Mouse (Mus musculus) liver, postnatal 0 days (tissue): ENCODE measurements around the gene Pla2g4f. TPM values are rescaled to one million over a fixed set of nuclear protein-coding genes. Genes with fewer than 3 reads are reported as not detected.
A peak's percentile ranks its signal among the peaks of the same experiment; 100 is the strongest.

Experiments
- ATAC-seq: fragments of 200-750 bp; cut with Nextera tagmentation; 2 replicates; pipeline ENCODE4 v1.8.0; 2017; ENCODE audit warnings: mild to moderate bottlenecking, moderate library complexity
- DNase-seq: peaks from one replicate; pipeline ENCODE4 v3.0.0-alpha.2; 2016
- H3K27ac ChIP-seq: fragments of 300-500 bp; sonication (generic); 2 replicates; pipeline ENCODE4 v1.5.1; 2014; ENCODE audit warnings: antibody characterized with exemption, moderate library complexity, mild to moderate bottlenecking, low read depth
- H3K27me3 ChIP-seq: fragments of 300-500 bp; sonication (generic); 2 replicates; pipeline ENCODE4 v1.6.1; 2014; ENCODE audit warnings: low read length, control low read depth, mixed read lengths; ENCODE audit not compliant: insufficient read depth
- H3K36me3 ChIP-seq: fragments of 300-500 bp; sonication (generic); replicated peaks from 2 replicates; pipeline ENCODE4 v1.6.1; 2014; ENCODE audit warnings: mild to moderate bottlenecking, control low read depth, low read length, moderate library complexity, mixed read lengths; ENCODE audit not compliant: insufficient read depth
- H3K4me1 ChIP-seq: fragments of 300-500 bp; sonication (generic); 2 replicates; pipeline ENCODE4 v1.6.1; 2014; ENCODE audit warnings: antibody characterized with exemption, mild to moderate bottlenecking, control low read depth; ENCODE audit not compliant: insufficient read depth
- H3K4me2 ChIP-seq: fragments of 300-500 bp; sonication (generic); 2 replicates; pipeline ENCODE4 v1.6.1; 2014; ENCODE audit warnings: low read depth, mild to moderate bottlenecking, low read length, moderate library complexity, mixed read lengths
- H3K4me3 ChIP-seq: fragments of 300-500 bp; sonication (generic); 2 replicates; pipeline ENCODE4 v1.5.1; 2014; ENCODE audit warnings: low read depth, low read length
- H3K9ac ChIP-seq: fragments of 300-500 bp; sonication (generic); replicated peaks from 2 replicates; pipeline ENCODE4 v1.6.1; 2014; ENCODE audit warnings: mild to moderate bottlenecking, moderate library complexity
- H3K9me3 ChIP-seq: fragments of 300-500 bp; sonication (generic); 2 replicates; pipeline ENCODE4 v1.6.1; 2016; ENCODE audit warnings: mild to moderate bottlenecking, control low read depth, low read length, mixed read lengths
- CTCF ChIP-seq: sonication (generic); IDR thresholded peaks from 2 replicates; pipeline ENCODE4 v1.5.1; 2016; ENCODE audit warnings: antibody characterized with exemption, low read depth
- EP300 ChIP-seq: IDR thresholded peaks from 2 replicates; pipeline ENCODE4 v1.6.1; 2016; ENCODE audit warnings: antibody characterized with exemption, low read depth, mild to moderate bottlenecking
- WGBS: fragments of 180-500 bp; shearing (Covaris S2); extraction: QIAGEN DNeasy Blood & Tissue Kit; methylation state at CpG from one replicate; pipeline ENCODE4 v1.1.7; 2014; ENCODE audit not compliant: insufficient replicate concordance; 5-methylcytosine and 5-hydroxymethylcytosine counted together
- polyA plus RNA-seq: library from polyadenylated mRNA; unstranded; fragments of >200 nt; fragmentation: Nextera tagmentation; extraction: Ambion mirVana; gene quantifications from 2 replicates; pipeline ENCODE4 v1.2.1, GENCODE M21; 2015

Pla2g4f gene
- polyA plus RNA-seq, 1 experiment from 2014 or later: not detected

GRCm38 (mm10) chr2:120284705-120285104, 29.3 kb downstream of the Pla2g4f start:
- no peak overlapping the region for H3K4me2 ChIP-seq
- ATAC-seq: peak; percentile 93
- H3K9ac ChIP-seq: no peak overlapping the region
- H3K4me1 ChIP-seq: no peaks in the 10 kb centered on the region
- peak; percentile 51 for DNase-seq
- H3K27ac ChIP-seq: no peak overlapping the region
- no peak overlapping the region for H3K4me3 ChIP-seq
- no peaks in the 10 kb centered on the region for H3K36me3 ChIP-seq
- TF ChIP-seq EP300: peak; percentile 61
- TF ChIP-seq CTCF: peak; percentile 22; the same call in 1 of the 2 replicates
- H3K9me3 ChIP-seq: no peaks in the 10 kb centered on the region
- H3K27me3 ChIP-seq: no peaks in the 10 kb centered on the region

- ATAC-seq: no peak
- TF ChIP-seq EP300 (no peak), CTCF (no peak)
- DNase-seq: no peak
- H3K27ac ChIP-seq: no peak overlapping the region
- no peaks in the 10 kb centered on the region for H3K9me3 ChIP-seq
- H3K4me2 ChIP-seq: no peak overlapping the region
- H3K4me3 ChIP-seq: no peak overlapping the region
- H3K9ac ChIP-seq: no peak overlapping the region
- H3K27me3 ChIP-seq: no peaks in the 10 kb centered on the region
- H3K4me1 ChIP-seq: no peaks in the 10 kb centered on the region
- WGBS: 79% methylated on average over 5 of the region's 5 CpGs
- no peaks in the 10 kb centered on the region for H3K36me3 ChIP-seq
Observed at GRCm38 (mm10) chr2:120284094-120284493, 29.9 kb downstream of the Pla2g4f start.

GRCm38 (mm10) chr2:120283550-120283949, 30.4 kb downstream of the Pla2g4f start:
- no peaks in the 10 kb centered on the region for H3K9me3 ChIP-seq
- no peaks in the 10 kb centered on the region for H3K27me3 ChIP-seq
- 37% methylated on average over 6 of the region's 6 CpGs for WGBS
- no peak overlapping the region for H3K9ac ChIP-seq
- H3K4me2 ChIP-seq: no peak overlapping the region
- TF ChIP-seq CTCF (no peak), EP300 (no peak)
- H3K4me1 ChIP-seq: no peaks in the 10 kb centered on the region
- H3K4me3 ChIP-seq: no peak overlapping the region
- no peak for DNase-seq
- peak; percentile 22; the same call in 1 of the 2 replicates for ATAC-seq
- H3K27ac ChIP-seq: no peak overlapping the region
- no peaks in the 10 kb centered on the region for H3K36me3 ChIP-seq

DNA sequence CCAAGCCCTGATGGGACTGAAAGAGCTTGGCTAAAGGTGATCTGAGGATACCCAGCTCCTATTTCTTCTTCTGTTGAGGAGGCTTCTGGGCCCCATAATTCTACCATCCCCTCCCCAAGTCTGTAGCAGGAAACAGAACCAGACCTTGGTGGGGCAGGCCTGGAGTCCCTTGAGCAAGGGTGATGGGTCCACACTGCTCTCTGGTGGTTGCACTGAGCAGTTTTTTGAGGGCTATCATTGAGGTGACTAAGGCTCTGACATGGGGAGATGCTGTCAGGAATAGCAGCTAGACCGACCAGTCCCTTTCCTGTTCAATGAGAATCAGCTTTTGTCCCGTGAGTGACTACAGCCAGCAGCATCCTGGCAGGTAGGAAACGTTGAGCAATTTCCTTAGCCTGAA, 32.7 kb downstream of the Pla2g4f start:
- Histone ChIP-seq H3K9me3 (no peaks in the 10 kb centered on the region), H3K27ac (no peak overlapping the region), H3K9ac (no peak overlapping the region), H3K36me3 (no peaks in the 10 kb centered on the region), H3K4me2 (no peak overlapping the region), H3K27me3 (no peaks in the 10 kb centered on the region), H3K4me3 (no peak overlapping the region), H3K4me1 (no peaks in the 10 kb centered on the region)
- WGBS: 51% methylated on average over 3 of the region's 3 CpGs
- TF ChIP-seq CTCF: peak; percentile 41
- no peak for TF ChIP-seq EP300
- ATAC-seq (no peak), DNase-seq (no peak)

DNA sequence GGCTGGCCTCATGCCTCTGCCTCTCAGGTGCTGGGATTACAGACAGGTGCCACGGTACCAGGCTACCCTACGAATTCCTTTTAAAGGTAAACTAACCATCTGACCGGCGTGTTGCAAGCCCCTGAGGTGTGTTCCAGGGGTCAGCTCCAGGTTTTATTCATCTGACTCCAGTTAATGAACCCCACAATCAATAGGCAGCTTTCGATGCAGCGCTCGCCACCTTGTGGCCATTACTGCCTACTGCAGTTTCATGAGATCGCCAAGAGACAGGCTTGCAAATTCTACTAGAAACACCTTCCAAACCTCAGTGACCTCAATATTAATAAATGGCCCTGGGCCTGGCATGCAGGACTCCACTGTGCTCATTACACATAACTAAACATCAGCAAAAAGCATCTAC, 34.0 kb downstream of the Pla2g4f start:
- ATAC-seq (0 out of 2 replicates have a peak, but pooled peaks have one; percentile 6), DNase-seq (peak; percentile 67)
- no peak overlapping the region for H3K4me2 ChIP-seq
- H3K9ac ChIP-seq: no peak overlapping the region
- TF ChIP-seq CTCF: peak; percentile 88
- TF ChIP-seq EP300: no peak
- no peak overlapping the region for H3K27ac ChIP-seq
- H3K36me3 ChIP-seq: no peaks in the 10 kb centered on the region
- no peaks in the 10 kb centered on the region for H3K27me3 ChIP-seq
- 11% methylated on average over 8 of the region's 8 CpGs for WGBS
- H3K4me1 ChIP-seq: no peaks in the 10 kb centered on the region
- no peaks in the 10 kb centered on the region for H3K9me3 ChIP-seq
- H3K4me3 ChIP-seq: no peak overlapping the region

DNA sequence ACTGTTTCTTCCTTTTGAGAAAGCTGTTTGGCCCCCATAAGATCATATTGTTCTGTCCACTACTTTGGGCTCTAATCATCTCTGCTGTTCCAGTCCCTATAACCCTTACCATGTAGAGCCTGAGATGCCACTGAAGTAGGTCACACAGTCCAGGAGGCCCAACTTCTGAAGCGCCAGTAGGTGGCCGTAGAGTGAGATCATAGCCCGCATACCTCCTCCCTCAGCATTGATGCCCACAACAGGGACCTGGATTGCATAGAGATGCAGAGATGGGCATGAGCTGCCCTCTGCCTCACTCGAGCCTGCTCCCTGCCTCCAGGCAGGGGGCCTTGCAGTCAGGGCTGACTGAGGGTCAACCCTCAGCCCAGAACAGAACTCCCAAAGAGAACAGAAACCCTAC, 37.0 kb downstream of the Pla2g4f start:
- no peak for ATAC-seq
- Histone ChIP-seq H3K36me3 (no peaks in the 10 kb centered on the region), H3K4me1 (no peaks in the 10 kb centered on the region), H3K9ac (no peak overlapping the region), H3K4me3 (no peak overlapping the region), H3K9me3 (no peaks in the 10 kb centered on the region), H3K27ac (no peak overlapping the region), H3K27me3 (no peaks in the 10 kb centered on the region), H3K4me2 (no peak overlapping the region)
- TF ChIP-seq CTCF (no peak), EP300 (no peak)
- WGBS: 66% methylated on average over 4 of the region's 4 CpGs
- no peak for DNase-seq

GRCm38 (mm10) chr2:120268635-120269034, 45.3 kb downstream of the Pla2g4f start:
- peak; percentile 31 for TF ChIP-seq CTCF
- no peak for TF ChIP-seq EP300
- 5% methylated on average over 9 of the region's 9 CpGs for WGBS
- no peak overlapping the region for H3K9ac ChIP-seq
- DNase-seq: no peak
- no peak overlapping the region for H3K27ac ChIP-seq
- H3K36me3 ChIP-seq: no peaks in the 10 kb centered on the region
- no peak overlapping the region for H3K4me3 ChIP-seq
- no peaks in the 10 kb centered on the region for H3K27me3 ChIP-seq
- no peaks in the 10 kb centered on the region for H3K4me1 ChIP-seq
- no peaks in the 10 kb centered on the region for H3K9me3 ChIP-seq
- no peak for ATAC-seq
- no peak overlapping the region for H3K4me2 ChIP-seq
